ENCODE assay signal across 8 mouse cellular contexts in genomic region chr2:122739023-122739422, GRCm38 (mm10). TPM values are rescaled to one million over a fixed set of nuclear protein-coding genes. Genes with fewer than 3 reads are reported as not detected.
DNase-seq lines count a peak whose midpoint lies in the region; ATAC-seq and TF ChIP-seq lines count a peak whose summit lies in the region.

No protein-coding gene starts in this region.

- no peak for TF ChIP-seq CTCF in testis, adult 2 months (IDR thresholded peaks at IDR 0.05; ENCODE audit: control insufficient read depth, insufficient read depth, insufficient replicate concordance, low read depth, low read length)

- ATAC-seq in limb, embryonic 12.5 days (ENCODE audit: insufficient number of reproducible peaks, insufficient read depth, low FRiP score, low TSS enrichment, low read depth) = no peak
- no peak for ATAC-seq in stomach, embryonic 16.5 days (ENCODE audit: insufficient read depth, low FRiP score)

- H3K9me3 ChIP-seq in limb, embryonic 12.5 days = no peaks in the 10 kb centered on the region
- H3K9me3 ChIP-seq in stomach, embryonic 16.5 days (replicated peaks; ENCODE audit: control insufficient read depth, low read length) = no peaks in the 10 kb centered on the region

- no peaks in the 10 kb centered on the region; the same call in none of the 2 replicates for H3K4me1 ChIP-seq in testis, adult 2 months (ENCODE audit: control insufficient read depth, insufficient read depth, low read length)
- H3K4me1 ChIP-seq in limb, embryonic 12.5 days (replicated peaks) = peaks cover 8% of the 10 kb centered on the region
- no peaks in the 10 kb centered on the region; the same call in 1 of the 2 replicates for H3K4me1 ChIP-seq in stomach, embryonic 16.5 days (ENCODE audit: control insufficient read depth, insufficient read depth, low read length)

- no peaks in the 10 kb centered on the region for H3K36me3 ChIP-seq in testis, adult 2 months (ENCODE audit: control insufficient read depth, insufficient read depth, low read length)
- H3K36me3 ChIP-seq in limb, embryonic 12.5 days = peaks cover 8% of the 10 kb centered on the region; the same call in 1 of the 2 replicates
- no peaks in the 10 kb centered on the region for H3K36me3 ChIP-seq in stomach, embryonic 16.5 days (ENCODE audit: control insufficient read depth, insufficient read depth, low read length)

- peak overlapping the region; percentile 92 for H3K9ac ChIP-seq in limb, embryonic 12.5 days (replicated peaks)
- peak overlapping the region; percentile 98 for H3K9ac ChIP-seq in stomach, embryonic 16.5 days (ENCODE audit: low read length)

- WGBS in limb, embryonic 12.5 days = 24% methylated on average over 7 of the region's 7 CpGs
- 19% methylated on average over 7 of the region's 7 CpGs for WGBS in stomach, embryonic 16.5 days

- no peak for TF ChIP-seq POLR2A in testis, adult 2 months (IDR thresholded peaks at IDR 0.05; ENCODE audit: control insufficient read depth, low read depth, low read length)

- peak; percentile 44 for DNase-seq in cerebellum, adult 9-10 months
- DNase-seq in cerebellum, adult 18-20 months = no peak
- no peak for DNase-seq in testis, postnatal 10 days (ENCODE audit: low spot score)
- DNase-seq in thymus, adult 18-20 months = no peak
- DNase-seq in gastrocnemius, postnatal 10 days = no peak

- no peaks in the 10 kb centered on the region for H3K27me3 ChIP-seq in testis, adult 2 months (ENCODE audit: control insufficient read depth, insufficient read depth, low read length)
- H3K27me3 ChIP-seq in limb, embryonic 12.5 days = peaks cover 11% of the 10 kb centered on the region; the same call in 1 of the 2 replicates
- H3K27me3 ChIP-seq in stomach, embryonic 16.5 days (ENCODE audit: control insufficient read depth, insufficient read depth, low read length) = 0 out of 2 replicates have a peak, but pooled peaks cover 8% of the 10 kb centered on the region

- H3K27ac ChIP-seq in testis, adult 2 months (ENCODE audit: control insufficient read depth, insufficient read depth, low read depth, low read length) = peak overlapping the region; percentile 84
- H3K27ac ChIP-seq in limb, embryonic 12.5 days = no peak overlapping the region
- peak overlapping the region; percentile 95; the same call in 1 of the 2 replicates for H3K27ac ChIP-seq in stomach, embryonic 16.5 days (ENCODE audit: low read length)

- peak overlapping the region; percentile 66 for H3K4me2 ChIP-seq in limb, embryonic 12.5 days
- H3K4me2 ChIP-seq in stomach, embryonic 16.5 days (ENCODE audit: low read depth, low read length) = peak overlapping the region; percentile 81

- H3K4me3 ChIP-seq in testis, adult 2 months (ENCODE audit: control insufficient read depth, low read depth, low read length) = peak overlapping the region; percentile 95
- H3K4me3 ChIP-seq in limb, embryonic 12.5 days (replicated peaks) = peak overlapping the region; percentile 87
- H3K4me3 ChIP-seq in stomach, embryonic 16.5 days (replicated peaks; ENCODE audit: low read length) = peak overlapping the region; percentile 97

RNA-seq across cellular contexts. Expression of gene Bloc1s6, which starts 0.7 kb away (rescaled TPM):
- 21.8 and 36.7 TPM in 2 replicates for polyA plus RNA-seq in testis, adult 2 months (2012; rRNA removed)
- 56.9 and 61.3 TPM in 2 replicates for polyA plus RNA-seq in limb, embryonic 12.5 days (2016; fragmentation: Nextera tagmentation; extraction: Ambion mirVana)
- polyA plus RNA-seq in stomach, embryonic 16.5 days (2015; fragmentation: Nextera tagmentation; extraction: Ambion mirVana) = 49.9 and 52.4 TPM in 2 replicates
- 10 to 100 TPM; 19.0 to 20.9 TPM for total RNA-seq in gastrocnemius, postnatal 10 days (2021)

RNA-seq across cellular contexts. Expression of gene Sqor, which starts 26.0 kb away (rescaled TPM):
- polyA plus RNA-seq in testis, adult 2 months (2012; rRNA removed) = 324 and 336 TPM in 2 replicates
- polyA plus RNA-seq in limb, embryonic 12.5 days (2016; fragmentation: Nextera tagmentation; extraction: Ambion mirVana) = 3.2 and 3.4 TPM in 2 replicates
- 37.7 and 41.8 TPM in 2 replicates for polyA plus RNA-seq in stomach, embryonic 16.5 days (2015; fragmentation: Nextera tagmentation; extraction: Ambion mirVana)
- total RNA-seq in gastrocnemius, postnatal 10 days (2021) = 10 to 100 TPM; 10.4 to 11.2 TPM

RNA-seq across cellular contexts. Expression of gene Slc30a4, which starts 36.6 kb away (rescaled TPM):
- polyA plus RNA-seq in testis, adult 2 months (2012; rRNA removed) = 34.9 and 39.5 TPM in 2 replicates
- 11.1 and 12.4 TPM in 2 replicates for polyA plus RNA-seq in limb, embryonic 12.5 days (2016; fragmentation: Nextera tagmentation; extraction: Ambion mirVana)
- polyA plus RNA-seq in stomach, embryonic 16.5 days (2015; fragmentation: Nextera tagmentation; extraction: Ambion mirVana) = 9.1 and 9.5 TPM in 2 replicates
- total RNA-seq in gastrocnemius, postnatal 10 days (2021) = 10 to 100 TPM; 17.9 to 19.1 TPM
